Comparison of ENCODE assay signal across 20 mouse cellular contexts in genomic region chr3:130252355-130252754, GRCm38 (mm10).
A peak's percentile ranks its signal among the peaks of the same experiment; 100 is the strongest.
DNase-seq lines count a peak whose midpoint lies in the region; ATAC-seq lines count a peak whose summit lies in the region.
"Had no signal": no experiment of that assay in that cellular context is flagged by ENCODE, and none has a peak within 500 bp of the region (broad histone marks: within the 10 kb centered on the region; RNA-seq: fewer than 3 reads in every experiment).

No protein-coding gene starts in this region.

- DNase-seq in heart, embryonic 10.5 days (ENCODE audit: low spot score): no peak
- DNase-seq in heart, postnatal 10 days: no peak
- no peak for DNase-seq in heart, adult 9 months (ENCODE audit: low spot score in 2 of 2)
- DNase-seq in lung, postnatal 36 days: peak; percentile 3
- no peak for DNase-seq in lung, adult 18-20 months
- no peak for DNase-seq in hindbrain, embryonic 10.5 days (ENCODE audit: low spot score)
- DNase-seq: adrenal gland, adult 2 months; adrenal gland, postnatal 25 days; cerebellum, adult 18-20 months; cerebellum, adult 9-11 months; cerebellum, postnatal 36 days; gastrocnemius, postnatal 10 days; kidney, adult 2 months had no signal

- H3K27me3 ChIP-seq in heart, embryonic 10.5 days (ENCODE audit: insufficient read depth, poor library complexity, severe bottlenecking): no peaks in the 10 kb centered on the region
- H3K27me3 ChIP-seq in heart, embryonic 14.5 days (ENCODE audit: control insufficient read depth, insufficient read depth, low read length): no peaks in the 10 kb centered on the region
- no peaks in the 10 kb centered on the region for H3K27me3 ChIP-seq in hindbrain, embryonic 10.5 days (ENCODE audit: insufficient read depth, poor library complexity, severe bottlenecking)
- H3K27me3 ChIP-seq: CH12.LX; embryonic facial prominence, embryonic 13.5 days; forebrain, embryonic 12.5 days; hindbrain, embryonic 15.5 days had no signal

- 0 out of 2 replicates have a peak, but pooled peaks cover 3% of the 10 kb centered on the region for H3K36me3 ChIP-seq in heart, embryonic 10.5 days
- no peaks in the 10 kb centered on the region for H3K36me3 ChIP-seq in heart, embryonic 14.5 days (ENCODE audit: control insufficient read depth, insufficient read depth, low read length)
- H3K36me3 ChIP-seq in hindbrain, embryonic 10.5 days: no peaks in the 10 kb centered on the region
- H3K36me3 ChIP-seq: embryonic facial prominence, embryonic 13.5 days; forebrain, embryonic 12.5 days; hindbrain, embryonic 15.5 days had no signal

- 0 out of 2 replicates have a peak, but pooled peaks cover 11% of the 10 kb centered on the region for H3K4me1 ChIP-seq in heart, embryonic 10.5 days
- H3K4me1 ChIP-seq in heart, embryonic 14.5 days (ENCODE audit: control insufficient read depth in 2 of 2, insufficient read depth in 2 of 2, low read length in 2 of 2): peaks cover 0 to 11% of the 10 kb centered on the region in 2 experiments; a peak in 1 of 4 replicates
- H3K4me1 ChIP-seq in hindbrain, embryonic 10.5 days (replicated peaks): no peaks in the 10 kb centered on the region
- H3K4me1 ChIP-seq: embryonic facial prominence, embryonic 13.5 days; forebrain, embryonic 12.5 days; hindbrain, embryonic 15.5 days had no signal

- no peak overlapping the region for H3K4me3 ChIP-seq in heart, embryonic 10.5 days
- no peak overlapping the region for H3K4me3 ChIP-seq in heart, embryonic 14.5 days (ENCODE audit: control insufficient read depth in 1 of 2, insufficient read depth in 1 of 2, low read depth in 1 of 2, low read length in 2 of 2)
- no peak overlapping the region for H3K4me3 ChIP-seq in hindbrain, embryonic 10.5 days
- H3K4me3 ChIP-seq: embryonic facial prominence, embryonic 13.5 days; forebrain, embryonic 12.5 days; hindbrain, embryonic 15.5 days had no signal

- H3K9ac ChIP-seq in heart, embryonic 14.5 days (ENCODE audit: low read length): no peak overlapping the region
- H3K9ac ChIP-seq: embryonic facial prominence, embryonic 13.5 days; forebrain, embryonic 12.5 days; hindbrain, embryonic 15.5 days had no signal

- ATAC-seq in heart, embryonic 14.5 days (ENCODE audit: insufficient number of reproducible peaks, insufficient read depth, low FRiP score, low read depth): peak; percentile 56; the same call in 1 of the 2 replicates
- ATAC-seq: forebrain, embryonic 16.5 days; intestine, embryonic 16.5 days had no signal

- intact Hi-C loops in heart, postnatal 10 days (cut with DNase I): no loop called here

- no peaks in the 10 kb centered on the region for H3K9me3 ChIP-seq in heart, embryonic 10.5 days
- no peaks in the 10 kb centered on the region for H3K9me3 ChIP-seq in heart, embryonic 14.5 days (ENCODE audit: control insufficient read depth, low read length)
- H3K9me3 ChIP-seq in hindbrain, embryonic 10.5 days: no peaks in the 10 kb centered on the region
- H3K9me3 ChIP-seq: embryonic facial prominence, embryonic 13.5 days; forebrain, embryonic 12.5 days; hindbrain, embryonic 15.5 days had no signal

- WGBS in heart, embryonic 10.5 days: 59% methylated on average over 7 of the region's 7 CpGs
- 60% methylated on average over 7 of the region's 7 CpGs for WGBS in heart, embryonic 14.5 days
- WGBS in hindbrain, embryonic 10.5 days: 89% methylated on average over 7 of the region's 7 CpGs

- no peak overlapping the region for H3K4me2 ChIP-seq in heart, embryonic 14.5 days (ENCODE audit: low read length)
- H3K4me2 ChIP-seq: embryonic facial prominence, embryonic 13.5 days; forebrain, embryonic 12.5 days; hindbrain, embryonic 15.5 days had no signal

- peak overlapping the region; percentile 38; the same call in 1 of the 2 replicates for H3K27ac ChIP-seq in heart, embryonic 10.5 days
- H3K27ac ChIP-seq in heart, embryonic 14.5 days (replicated peaks in 1 of 2; ENCODE audit: control insufficient read depth in 1 of 2, insufficient read depth in 1 of 2, low read depth in 2 of 2, low read length in 2 of 2): peak overlapping the region; percentile 70 to 85
- no peak overlapping the region for H3K27ac ChIP-seq in hindbrain, embryonic 10.5 days
- H3K27ac ChIP-seq: embryonic facial prominence, embryonic 13.5 days; forebrain, embryonic 12.5 days; hindbrain, embryonic 15.5 days had no signal
